Mouse (Mus musculus): Measurements from ENCODE around the gene Zmiz1. TPM values are rescaled to one million over a fixed set of nuclear protein-coding genes. Genes with fewer than 3 reads are reported as not detected.

Gene Zmiz1
- total and polyA plus RNA-seq, 3 experiments = 0.09 to 0.16 TPM; not detected in 1

- DNase-seq (ENCODE audit: low spot score) (no peak), ATAC-seq (ENCODE audit: extremely low read depth, insufficient number of reproducible peaks, low FRiP score, poor library complexity, severe bottlenecking) (no peak)
- Histone ChIP-seq H3K27me3 (ENCODE audit: insufficient read depth, low read length) (no peaks in the 10 kb centered on the region), H3K9me3 (replicated peaks) (peaks cover 79% of the 10 kb centered on the region), H3K4me3 (ENCODE audit: low read depth, low read length) (no peak overlapping the region), H3K36me3 (replicated peaks) (no peaks in the 10 kb centered on the region), H3K4me1 (ENCODE audit: insufficient read depth, low read depth, low read length) (no peaks in the 10 kb centered on the region)
- TF ChIP-seq POLR2AphosphoS5 (IDR thresholded peaks at IDR 0.05; ENCODE audit: insufficient replicate concordance, low read depth, low read length) = no peak
- TF ChIP-seq TAL1 (conservative IDR thresholded peaks at IDR 0.05; ENCODE audit: low read depth, low read length) = no peak
- no peak for TF ChIP-seq GATA2 (IDR thresholded peaks at IDR 0.05; ENCODE audit: borderline replicate concordance, low read depth, low read length)
- no peak for TF ChIP-seq CTCF (IDR thresholded peaks at IDR 0.05; ENCODE audit: low read depth, low read length)
- no peak for TF ChIP-seq GATA1 (IDR thresholded peaks at IDR 0.05; ENCODE audit: borderline replicate concordance, low read length)
Observed at GRCm38 (mm10) chr14:25470224-25470805, 11.3 kb downstream of the Zmiz1 start.

DNA sequence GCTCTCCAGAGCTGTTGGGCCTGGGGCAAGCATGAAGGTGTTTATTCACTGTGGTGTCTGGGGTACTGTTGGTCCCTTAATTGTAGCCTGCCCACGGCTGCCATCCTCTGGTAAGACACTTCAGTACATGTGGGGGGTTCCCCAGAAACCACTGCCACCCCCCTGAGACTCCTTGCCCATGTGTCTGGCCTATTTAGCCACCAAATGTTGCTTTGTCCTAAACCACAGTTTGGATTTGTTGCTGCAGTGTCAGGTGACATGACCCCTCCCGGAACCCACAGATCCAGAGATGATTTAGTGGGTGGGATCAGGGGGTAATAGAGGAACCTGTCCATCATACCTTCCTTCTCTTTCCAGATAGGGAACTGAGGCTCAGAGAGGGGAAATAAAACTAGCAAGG is 12.1 kb downstream of the Zmiz1 start:
- no peak for ATAC-seq (ENCODE audit: extremely low read depth, insufficient number of reproducible peaks, low FRiP score, poor library complexity, severe bottlenecking)
- peaks cover 83% of the 10 kb centered on the region for H3K9me3 ChIP-seq (replicated peaks)
- TF ChIP-seq GATA1 (IDR thresholded peaks at IDR 0.05; ENCODE audit: borderline replicate concordance, low read length) (no peak), TAL1 (conservative IDR thresholded peaks at IDR 0.05; ENCODE audit: low read depth, low read length) (no peak), POLR2AphosphoS5 (IDR thresholded peaks at IDR 0.05; ENCODE audit: insufficient replicate concordance, low read depth, low read length) (no peak), GATA2 (IDR thresholded peaks at IDR 0.05; ENCODE audit: borderline replicate concordance, low read depth, low read length) (no peak), CTCF (IDR thresholded peaks at IDR 0.05; ENCODE audit: low read depth, low read length) (no peak)
- H3K36me3 ChIP-seq (replicated peaks) = no peaks in the 10 kb centered on the region
- no peak for DNase-seq (ENCODE audit: low spot score)
- no peaks in the 10 kb centered on the region for H3K4me1 ChIP-seq (ENCODE audit: insufficient read depth, low read depth, low read length)
- H3K27me3 ChIP-seq (ENCODE audit: insufficient read depth, low read length) = no peaks in the 10 kb centered on the region
- no peak overlapping the region for H3K4me3 ChIP-seq (ENCODE audit: low read depth, low read length)

- no peak overlapping the region for H3K4me3 ChIP-seq (ENCODE audit: low read depth, low read length)
- peaks cover 90% of the 10 kb centered on the region for H3K9me3 ChIP-seq (replicated peaks)
- ATAC-seq (ENCODE audit: extremely low read depth, insufficient number of reproducible peaks, low FRiP score, poor library complexity, severe bottlenecking) = no peak
- H3K27me3 ChIP-seq (ENCODE audit: insufficient read depth, low read length) = no peaks in the 10 kb centered on the region
- TF ChIP-seq TAL1 (conservative IDR thresholded peaks at IDR 0.05; ENCODE audit: low read depth, low read length) = no peak
- no peaks in the 10 kb centered on the region for H3K36me3 ChIP-seq (replicated peaks)
- H3K4me1 ChIP-seq (ENCODE audit: insufficient read depth, low read depth, low read length) = no peaks in the 10 kb centered on the region
- no peak for DNase-seq (ENCODE audit: low spot score)
Observed at GRCm38 (mm10) chr14:25472096-25472861, 13.3 kb downstream of the Zmiz1 start.

- no peaks in the 10 kb centered on the region for H3K4me1 ChIP-seq (ENCODE audit: insufficient read depth, low read depth, low read length)
- TF ChIP-seq GATA2 (IDR thresholded peaks at IDR 0.05; ENCODE audit: borderline replicate concordance, low read depth, low read length) (no peak), GATA1 (IDR thresholded peaks at IDR 0.05; ENCODE audit: borderline replicate concordance, low read length) (no peak), TAL1 (conservative IDR thresholded peaks at IDR 0.05; ENCODE audit: low read depth, low read length) (no peak), CTCF (IDR thresholded peaks at IDR 0.05; ENCODE audit: low read depth, low read length) (no peak), POLR2AphosphoS5 (IDR thresholded peaks at IDR 0.05; ENCODE audit: insufficient replicate concordance, low read depth, low read length) (no peak)
- DNase-seq (ENCODE audit: low spot score) = no peak
Observed at GRCm38 (mm10) chr14:25472981-25473649, 14.1 kb downstream of the Zmiz1 start.

DNA sequence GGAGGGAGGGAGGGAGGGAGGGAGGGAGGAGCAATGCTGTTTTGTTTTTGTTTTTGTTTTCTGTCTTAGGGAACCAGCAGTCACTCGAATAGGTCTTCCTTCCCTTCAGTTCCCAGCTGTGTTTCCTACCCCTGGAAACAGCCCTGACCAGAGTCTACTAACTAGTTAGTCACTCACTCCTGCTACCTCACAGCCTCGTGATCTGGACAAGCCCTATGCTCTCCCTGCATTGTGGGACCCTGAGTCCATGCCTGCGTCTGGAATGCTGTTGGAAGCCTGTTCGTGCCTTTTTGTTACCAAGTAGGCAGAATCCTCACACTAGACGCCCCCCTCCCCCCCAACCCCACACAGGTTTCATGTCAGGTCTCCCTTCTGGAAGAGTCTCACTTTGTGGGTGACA is 15.0 kb downstream of the Zmiz1 start:
- no peak for DNase-seq (ENCODE audit: low spot score)
- ATAC-seq (ENCODE audit: extremely low read depth, insufficient number of reproducible peaks, low FRiP score, poor library complexity, severe bottlenecking) = no peak
- Histone ChIP-seq H3K4me3 (ENCODE audit: low read depth, low read length) (no peak overlapping the region), H3K27me3 (ENCODE audit: insufficient read depth, low read length) (no peaks in the 10 kb centered on the region), H3K9me3 (replicated peaks) (peaks cover 97% of the 10 kb centered on the region), H3K4me1 (ENCODE audit: insufficient read depth, low read depth, low read length) (no peaks in the 10 kb centered on the region), H3K36me3 (replicated peaks) (no peaks in the 10 kb centered on the region)
- no peak for TF ChIP-seq TAL1 (conservative IDR thresholded peaks at IDR 0.05; ENCODE audit: low read depth, low read length)
- TF ChIP-seq GATA2 (IDR thresholded peaks at IDR 0.05; ENCODE audit: borderline replicate concordance, low read depth, low read length) = no peak
- no peak for TF ChIP-seq CTCF (IDR thresholded peaks at IDR 0.05; ENCODE audit: low read depth, low read length)
- no peak for TF ChIP-seq GATA1 (IDR thresholded peaks at IDR 0.05; ENCODE audit: borderline replicate concordance, low read length)
- no peak for TF ChIP-seq POLR2AphosphoS5 (IDR thresholded peaks at IDR 0.05; ENCODE audit: insufficient replicate concordance, low read depth, low read length)

More at GRCm38 (mm10) chr14:25472981-25473649, 14.1 kb downstream of the Zmiz1 start:
- Histone ChIP-seq H3K36me3 (replicated peaks) (no peaks in the 10 kb centered on the region), H3K4me3 (ENCODE audit: low read depth, low read length) (no peak overlapping the region), H3K27me3 (ENCODE audit: insufficient read depth, low read length) (no peaks in the 10 kb centered on the region), H3K9me3 (replicated peaks) (peaks cover 96% of the 10 kb centered on the region)
- no peak for ATAC-seq (ENCODE audit: extremely low read depth, insufficient number of reproducible peaks, low FRiP score, poor library complexity, severe bottlenecking)

- no peak for TF ChIP-seq TAL1 (conservative IDR thresholded peaks at IDR 0.05; ENCODE audit: low read depth, low read length)
- TF ChIP-seq CTCF (IDR thresholded peaks at IDR 0.05; ENCODE audit: low read depth, low read length) = no peak
- TF ChIP-seq POLR2AphosphoS5 (IDR thresholded peaks at IDR 0.05; ENCODE audit: insufficient replicate concordance, low read depth, low read length) = no peak
- no peak for TF ChIP-seq GATA1 (IDR thresholded peaks at IDR 0.05; ENCODE audit: borderline replicate concordance, low read length)
- TF ChIP-seq GATA2 (IDR thresholded peaks at IDR 0.05; ENCODE audit: borderline replicate concordance, low read depth, low read length) = no peak
Observed at GRCm38 (mm10) chr14:25474732-25475131, 15.7 kb downstream of the Zmiz1 start.

More at GRCm38 (mm10) chr14:25474732-25475131, 15.7 kb downstream of the Zmiz1 start:
- DNase-seq (ENCODE audit: low spot score) (no peak), ATAC-seq (ENCODE audit: extremely low read depth, insufficient number of reproducible peaks, low FRiP score, poor library complexity, severe bottlenecking) (no peak)
- Histone ChIP-seq H3K9me3 (replicated peaks) (peaks cover 97% of the 10 kb centered on the region), H3K4me3 (ENCODE audit: low read depth, low read length) (no peak overlapping the region), H3K36me3 (replicated peaks) (no peaks in the 10 kb centered on the region), H3K27me3 (ENCODE audit: insufficient read depth, low read length) (no peaks in the 10 kb centered on the region), H3K4me1 (ENCODE audit: insufficient read depth, low read depth, low read length) (no peaks in the 10 kb centered on the region)

All from G1E (cell line).